Mouse (Mus musculus) stomach, embryonic 16.5 days (tissue): Measurements from ENCODE around the gene Grik1. TPM values are rescaled to one million over a fixed set of nuclear protein-coding genes. Genes with fewer than 3 reads are reported as not detected.

Experiments used
- ATAC-seq: fragments of 200-750 bp; cut with Nextera tagmentation; 2 replicates; pipeline ENCODE4 v1.8.0; 2017; ENCODE audit warnings: moderate number of reproducible peaks, moderate TSS enrichment; ENCODE audit not compliant: insufficient read depth, low FRiP score
- H3K27ac ChIP-seq: fragments of 300-500 bp; sonication (generic); 2 replicates; pipeline ENCODE4 v1.5.1; 2014; ENCODE audit warnings: low read length
- H3K27me3 ChIP-seq: fragments of 300-500 bp; sonication (generic); 2 replicates; pipeline ENCODE4 v1.6.1; 2014; ENCODE audit warnings: low read length, control low read depth, mixed read lengths; ENCODE audit not compliant: control insufficient read depth, insufficient read depth
- H3K36me3 ChIP-seq: fragments of 300-500 bp; sonication (generic); 2 replicates; pipeline ENCODE4 v1.6.1; 2014; ENCODE audit warnings: low read length; ENCODE audit not compliant: control insufficient read depth, insufficient read depth
- H3K4me1 ChIP-seq: fragments of 300-500 bp; sonication (generic); 2 replicates; pipeline ENCODE4 v1.6.1; 2014; ENCODE audit warnings: low read length, control low read depth, mixed read lengths; ENCODE audit not compliant: control insufficient read depth, insufficient read depth
- H3K4me2 ChIP-seq: fragments of 300-500 bp; sonication (generic); 2 replicates; pipeline ENCODE4 v1.6.1; 2014; ENCODE audit warnings: low read depth, low read length, mixed read lengths
- H3K4me3 ChIP-seq: fragments of 300-500 bp; sonication (generic); replicated peaks from 2 replicates; pipeline ENCODE4 v1.5.1; 2014; ENCODE audit warnings: mild to moderate bottlenecking, low read length
- H3K9ac ChIP-seq: fragments of 300-500 bp; sonication (generic); 2 replicates; pipeline ENCODE4 v1.6.1; 2014; ENCODE audit warnings: low read length
- H3K9me3 ChIP-seq: fragments of 300-500 bp; sonication (generic); replicated peaks from 2 replicates; pipeline ENCODE4 v1.6.1; 2016; ENCODE audit warnings: low read length, control low read depth; ENCODE audit not compliant: control insufficient read depth
- WGBS: fragments of 180-500 bp; shearing (Covaris S2); extraction: QIAGEN DNeasy Blood & Tissue Kit; methylation state at CpG from one replicate; pipeline ENCODE4 v1.1.7; 2014; 5-methylcytosine and 5-hydroxymethylcytosine counted together
- polyA plus RNA-seq: library from polyadenylated mRNA; unstranded; fragments of >200 nt; fragmentation: Nextera tagmentation; extraction: Ambion mirVana; gene quantifications from 2 replicates; pipeline ENCODE4 v1.2.1, GENCODE M21; 2015

The Grik1 gene
- polyA plus RNA-seq, 1 experiment from 2014 or later, result 4.2 TPM

DNA sequence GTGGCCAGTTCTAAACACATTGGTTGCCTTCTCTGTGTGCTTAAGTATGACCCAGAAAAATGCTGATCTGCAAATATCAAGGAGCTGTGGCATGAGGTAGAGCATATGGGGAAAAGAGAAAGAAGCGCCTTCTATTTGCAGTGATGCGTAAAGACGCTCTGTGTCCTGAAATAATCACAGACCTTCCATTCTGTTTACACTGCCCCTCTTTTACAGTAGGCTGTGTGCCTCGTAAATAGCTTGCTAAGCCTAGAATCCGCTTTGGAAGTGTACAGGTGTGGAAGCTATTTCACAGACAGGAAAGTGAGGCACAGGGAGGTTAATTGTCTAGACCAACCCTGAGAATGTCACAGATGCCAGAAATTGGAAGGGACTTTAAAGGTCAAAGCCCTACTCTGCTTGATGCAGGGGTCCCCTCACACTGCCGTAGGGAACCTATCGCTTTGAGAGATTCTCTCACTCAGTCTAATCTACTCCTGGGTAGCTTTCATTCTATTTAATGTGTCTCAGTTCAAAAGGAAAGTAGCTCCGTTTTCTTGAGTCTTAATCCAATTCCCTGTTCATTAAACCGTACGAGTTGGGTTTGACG, 251.5 kb downstream of the Grik1 start:
- ATAC-seq, result no peak
- 81% methylated on average over 11 of the region's 11 CpGs for WGBS
- Histone ChIP-seq H3K27ac (no peak overlapping the region), H3K9ac (no peak overlapping the region), H3K36me3 (no peaks in the 10 kb centered on the region), H3K9me3 (no peaks in the 10 kb centered on the region), H3K4me3 (no peak overlapping the region), H3K4me1 (0 out of 2 replicates have a peak, but pooled peaks cover 2% of the 10 kb centered on the region), H3K27me3 (no peaks in the 10 kb centered on the region), H3K4me2 (no peak overlapping the region)

DNA sequence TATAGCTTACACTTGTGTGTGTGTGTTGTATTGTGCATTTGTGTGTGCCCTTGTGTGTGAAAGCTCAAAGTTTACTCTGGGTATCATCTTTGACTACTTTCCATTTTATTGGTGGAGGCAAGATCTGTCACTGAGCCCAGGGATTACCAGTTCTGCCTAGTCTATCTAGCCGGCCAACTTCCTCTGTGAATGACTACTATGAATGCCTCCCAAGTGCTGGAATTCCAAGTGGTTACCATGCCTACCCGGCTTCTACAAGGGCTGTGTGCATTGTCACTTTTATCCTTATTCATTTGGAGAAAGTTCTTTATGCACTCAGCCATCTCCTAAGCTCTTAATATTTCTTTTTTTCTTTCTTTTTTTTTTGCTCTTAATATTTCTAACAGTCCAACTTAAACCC, 301.3 kb downstream of the Grik1 start:
- Histone ChIP-seq H3K4me3 (no peak overlapping the region), H3K36me3 (no peaks in the 10 kb centered on the region), H3K9ac (no peak overlapping the region), H3K4me2 (no peak overlapping the region), H3K27ac (no peak overlapping the region), H3K27me3 (no peaks in the 10 kb centered on the region), H3K9me3 (no peaks in the 10 kb centered on the region), H3K4me1 (no peaks in the 10 kb centered on the region)
- no peak for ATAC-seq
- 71% methylated on average over 2 of the region's 2 CpGs for WGBS

DNA sequence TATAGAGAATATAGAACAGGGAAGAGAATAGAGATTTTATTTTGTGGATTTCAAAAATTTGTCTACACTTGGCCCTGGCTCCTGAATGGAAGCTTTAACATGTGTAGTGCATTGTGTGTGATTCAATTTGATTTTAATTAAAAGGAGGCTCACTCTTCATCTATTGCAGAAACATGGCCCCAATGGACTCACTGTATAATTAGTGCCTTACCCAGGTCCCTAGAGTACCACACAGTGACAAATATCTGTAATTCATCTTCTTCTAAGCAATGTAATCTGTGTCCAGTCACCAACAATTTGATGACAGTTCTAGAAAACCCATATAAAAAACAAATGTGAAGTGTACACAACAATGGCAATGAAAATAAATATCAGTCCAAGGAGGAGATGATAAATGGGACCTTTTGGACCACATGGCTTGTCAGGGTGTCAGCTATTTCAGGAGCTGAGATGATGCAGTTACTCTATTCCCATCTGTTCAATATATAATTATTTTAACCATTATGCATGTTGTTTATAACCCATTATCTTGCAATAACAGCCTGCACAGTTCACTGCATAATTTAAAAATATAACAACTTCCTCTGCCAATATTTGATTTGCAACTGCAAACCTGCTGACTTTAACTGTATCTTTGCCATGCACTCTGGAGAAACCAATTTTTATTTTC, 305.7 kb downstream of the Grik1 start:
- Histone ChIP-seq H3K4me3 (no peak overlapping the region), H3K4me2 (no peak overlapping the region), H3K4me1 (no peaks in the 10 kb centered on the region), H3K9ac (no peak overlapping the region), H3K36me3 (no peaks in the 10 kb centered on the region), H3K27me3 (no peaks in the 10 kb centered on the region), H3K9me3 (no peaks in the 10 kb centered on the region), H3K27ac (no peak overlapping the region)
- no peak for ATAC-seq

GRCm38 (mm10) chr16:87974076-87974443, 316.0 kb downstream of the Grik1 start:
- Histone ChIP-seq H3K27ac (no peak overlapping the region), H3K4me1 (no peaks in the 10 kb centered on the region), H3K27me3 (no peaks in the 10 kb centered on the region), H3K4me3 (no peak overlapping the region), H3K9ac (no peak overlapping the region), H3K36me3 (no peaks in the 10 kb centered on the region), H3K4me2 (no peak overlapping the region), H3K9me3 (no peaks in the 10 kb centered on the region)
- no peak for ATAC-seq
- 69% methylated on average over 3 of the region's 3 CpGs for whole genome bisulfite sequencing

- no peaks in the 10 kb centered on the region for H3K9me3 ChIP-seq
- 61% methylated on average over 2 of the region's 2 CpGs for WGBS
- H3K27ac ChIP-seq, result no peak overlapping the region
- H3K4me1 ChIP-seq, result no peaks in the 10 kb centered on the region
- H3K27me3 ChIP-seq, result no peaks in the 10 kb centered on the region
- no peak overlapping the region for H3K4me3 ChIP-seq
- no peak overlapping the region for H3K9ac ChIP-seq
- no peaks in the 10 kb centered on the region for H3K36me3 ChIP-seq
- ATAC-seq, result no peak
- no peak overlapping the region for H3K4me2 ChIP-seq
These were observed 316.5 kb downstream of the Grik1 start for GRCm38 (mm10) chr16:87973394-87974075.

- no peaks in the 10 kb centered on the region for H3K4me1 ChIP-seq
- no peak overlapping the region for H3K4me3 ChIP-seq
- no peaks in the 10 kb centered on the region for H3K9me3 ChIP-seq
- ATAC-seq, result no peak
- H3K36me3 ChIP-seq, result no peaks in the 10 kb centered on the region
- no peak overlapping the region for H3K27ac ChIP-seq
- WGBS, result 88% methylated on average over 6 of the region's 6 CpGs
- no peaks in the 10 kb centered on the region for H3K27me3 ChIP-seq
- no peak overlapping the region for H3K9ac ChIP-seq
- no peak overlapping the region for H3K4me2 ChIP-seq
These were observed 318.2 kb downstream of the Grik1 start for GRCm38 (mm10) chr16:87971911-87972310.

DNA sequence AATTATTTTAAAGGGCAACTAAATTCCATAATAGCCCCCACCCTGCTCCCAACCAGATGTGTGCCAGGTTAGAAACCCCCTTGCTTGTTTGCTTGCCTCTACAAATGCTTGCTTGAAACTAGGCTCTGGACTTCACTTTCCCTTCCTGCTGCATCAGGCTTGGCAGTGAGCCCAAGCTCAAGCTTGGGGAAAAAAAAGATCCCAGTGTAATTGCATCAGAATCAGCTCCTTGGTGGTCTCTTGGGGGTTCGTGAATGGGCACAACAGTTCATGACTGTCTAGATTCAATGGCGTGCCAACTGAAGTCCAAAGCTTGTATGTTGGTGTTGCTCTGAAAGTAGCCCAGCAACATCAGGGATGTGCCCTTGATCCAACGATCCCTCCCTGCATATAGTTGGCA, 320.1 kb downstream of the Grik1 start:
- H3K27me3 ChIP-seq, result no peaks in the 10 kb centered on the region
- no peaks in the 10 kb centered on the region for H3K9me3 ChIP-seq
- WGBS, result 87% methylated on average over 3 of the region's 3 CpGs
- H3K27ac ChIP-seq, result no peak overlapping the region
- no peak for ATAC-seq
- no peaks in the 10 kb centered on the region for H3K4me1 ChIP-seq
- no peak overlapping the region for H3K9ac ChIP-seq
- no peak overlapping the region for H3K4me2 ChIP-seq
- no peak overlapping the region for H3K4me3 ChIP-seq
- no peaks in the 10 kb centered on the region for H3K36me3 ChIP-seq

DNA sequence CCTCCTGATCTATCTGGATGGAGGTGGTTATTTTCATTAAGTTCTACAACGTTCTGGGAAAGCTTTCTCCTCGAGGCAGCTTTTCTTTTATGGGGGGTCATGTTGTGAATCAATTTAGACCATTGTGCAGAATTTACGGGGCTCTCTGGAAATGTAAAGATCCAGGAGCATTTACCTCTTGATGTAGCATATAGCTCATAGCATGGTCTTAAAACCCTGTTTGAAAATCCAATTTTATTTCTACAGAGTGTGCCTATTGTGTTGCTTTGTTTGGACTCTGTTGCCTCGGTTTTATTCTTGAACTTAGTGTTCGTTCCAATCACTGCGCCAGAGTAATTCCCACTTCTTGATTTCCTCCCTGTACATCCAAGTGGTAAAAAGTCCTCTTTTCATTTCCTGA, 328.6 kb downstream of the Grik1 start:
- WGBS, result 75% methylated on average over 6 of the region's 6 CpGs
- Histone ChIP-seq H3K4me3 (no peak overlapping the region), H3K27me3 (no peaks in the 10 kb centered on the region), H3K4me2 (no peak overlapping the region), H3K9me3 (no peaks in the 10 kb centered on the region), H3K36me3 (no peaks in the 10 kb centered on the region), H3K4me1 (no peaks in the 10 kb centered on the region), H3K27ac (no peak overlapping the region), H3K9ac (no peak overlapping the region)
- no peak for ATAC-seq

- Histone ChIP-seq H3K4me2 (no peak overlapping the region), H3K4me1 (no peaks in the 10 kb centered on the region), H3K4me3 (no peak overlapping the region), H3K36me3 (no peaks in the 10 kb centered on the region), H3K27me3 (no peaks in the 10 kb centered on the region), H3K9me3 (no peaks in the 10 kb centered on the region), H3K27ac (no peak overlapping the region), H3K9ac (no peak overlapping the region)
- no peak for ATAC-seq
- WGBS, result 86% methylated on average over 10 of the region's 10 CpGs
These were observed 332.6 kb downstream of the Grik1 start for GRCm38 (mm10) chr16:87957449-87957848.
